Mouse (Mus musculus): ENCODE measurements around the gene Rps21.
A peak's percentile ranks its signal among the peaks of the same experiment; 100 is the strongest.
"Not testable (repeated sequence)": the region's sequence is repeated elsewhere in the genome, so short reads cannot be mapped to it uniquely, and the experiment has no call there.

The Rps21 gene

GRCm38 (mm10) chr2:180258951-180259484 lies 1.8 kb downstream of the Rps21 start:
- DNase-seq (ENCODE audit: low read depth, low spot score), result not testable (repeated sequence)

- not testable (repeated sequence) for DNase-seq (ENCODE audit: low read depth, low spot score)
Measured at GRCm38 (mm10) chr2:180259826-180260609, 2.8 kb downstream of the Rps21 start.

- DNase-seq (ENCODE audit: low read depth, low spot score), result no peak
Measured at GRCm38 (mm10) chr2:180260610-180261480, 3.7 kb downstream of the Rps21 start.

- DNase-seq (ENCODE audit: low read depth, low spot score), result no peak
Measured at GRCm38 (mm10) chr2:180261901-180262300, 4.7 kb downstream of the Rps21 start.

- no peak for DNase-seq (ENCODE audit: low read depth, low spot score)
Measured at GRCm38 (mm10) chr2:180262441-180262840, 5.3 kb downstream of the Rps21 start.

- DNase-seq (ENCODE audit: low read depth, low spot score), result no peak
Measured at GRCm38 (mm10) chr2:180262891-180263290, 5.7 kb downstream of the Rps21 start.

- DNase-seq (ENCODE audit: low read depth, low spot score), result no peak
Measured at GRCm38 (mm10) chr2:180267955-180268354, 10.8 kb downstream of the Rps21 start.

GRCm38 (mm10) chr2:180269329-180269728 lies 12.2 kb downstream of the Rps21 start:
- DNase-seq (ENCODE audit: low read depth, low spot score), result no peak

GRCm38 (mm10) chr2:180270537-180271255 lies 13.5 kb downstream of the Rps21 start:
- no peak for DNase-seq (ENCODE audit: low read depth, low spot score)

- DNase-seq (ENCODE audit: low read depth, low spot score), result no peak
Measured at GRCm38 (mm10) chr2:180271804-180272395, 14.7 kb downstream of the Rps21 start.

- no peak for DNase-seq (ENCODE audit: low read depth, low spot score)
Measured at GRCm38 (mm10) chr2:180272884-180273321, 15.7 kb downstream of the Rps21 start.

- DNase-seq (ENCODE audit: low read depth, low spot score), result peak; percentile 88
Measured at GRCm38 (mm10) chr2:180273394-180274244, 16.4 kb downstream of the Rps21 start, which contains the start of gene Cables2. Gene Cables2 (minus strand): TSS chr2:180273496.

- DNase-seq (ENCODE audit: low read depth, low spot score), result no peak
Measured at GRCm38 (mm10) chr2:180274523-180274922, 17.3 kb downstream of the Rps21 start.

GRCm38 (mm10) chr2:180275836-180276235 lies 18.7 kb downstream of the Rps21 start:
- DNase-seq (ENCODE audit: low read depth, low spot score), result no peak

GRCm38 (mm10) chr2:180276385-180276784 lies 19.2 kb downstream of the Rps21 start:
- DNase-seq (ENCODE audit: low read depth, low spot score), result no peak

- no peak for DNase-seq (ENCODE audit: low read depth, low spot score)
Measured at GRCm38 (mm10) chr2:180276851-180277259, 19.7 kb downstream of the Rps21 start.

- no peak for DNase-seq (ENCODE audit: low read depth, low spot score)
Measured at GRCm38 (mm10) chr2:180277773-180278320, 20.7 kb downstream of the Rps21 start.

GRCm38 (mm10) chr2:180279321-180279720 lies 22.1 kb downstream of the Rps21 start:
- DNase-seq (ENCODE audit: low read depth, low spot score), result no peak

GRCm38 (mm10) chr2:180288966-180289365 lies 31.8 kb downstream of the Rps21 start:
- DNase-seq (ENCODE audit: low read depth, low spot score), result no peak

Data from retina, adult 2 months (tissue).